Mouse (Mus musculus) intestine, embryonic 15.5 days (tissue): ENCODE results near the gene Pcsk6. TPM values are rescaled to one million over a fixed set of nuclear protein-coding genes. Genes with fewer than 3 reads are reported as not detected.
"Not testable (repeated sequence)": the region's sequence is repeated elsewhere in the genome, so short reads cannot be mapped to it uniquely, and the experiment has no call there.

Experiments used
- ATAC-seq: fragments of 200-750 bp; cut with Nextera tagmentation; 2 replicates; pipeline ENCODE4 v1.8.0; 2017; ENCODE audit warnings: moderate TSS enrichment, moderate library complexity
- H3K27ac ChIP-seq: fragments of 300-500 bp; sonication (generic); 2 replicates; pipeline ENCODE4 v1.5.1; 2015; ENCODE audit warnings: mild to moderate bottlenecking, inconsistent platforms
- H3K27me3 ChIP-seq: fragments of 300-500 bp; sonication (generic); replicated peaks from 2 replicates; pipeline ENCODE4 v1.6.1; 2015; ENCODE audit warnings: inconsistent platforms
- H3K36me3 ChIP-seq: fragments of 300-500 bp; sonication (generic); 2 replicates; pipeline ENCODE4 v1.6.1; 2015; ENCODE audit warnings: inconsistent platforms
- H3K4me1 ChIP-seq: fragments of 300-500 bp; sonication (generic); replicated peaks from 2 replicates; pipeline ENCODE4 v1.6.1; 2015; ENCODE audit warnings: inconsistent platforms
- H3K4me2 ChIP-seq: fragments of 300-500 bp; sonication (generic); replicated peaks from 2 replicates; pipeline ENCODE4 v1.6.1; 2015; ENCODE audit warnings: mild to moderate bottlenecking, inconsistent platforms
- H3K4me3 ChIP-seq: fragments of 300-500 bp; sonication (generic); replicated peaks from 2 replicates; pipeline ENCODE4 v1.5.1; 2015; ENCODE audit warnings: inconsistent platforms
- H3K9ac ChIP-seq: fragments of 300-500 bp; sonication (generic); 2 replicates; pipeline ENCODE4 v1.6.1; 2015; ENCODE audit warnings: inconsistent platforms
- H3K9me3 ChIP-seq: fragments of 300-500 bp; sonication (generic); 2 replicates; pipeline ENCODE4 v1.6.1; 2016; ENCODE audit warnings: inconsistent platforms
- WGBS: fragments of 180-500 bp; shearing (Covaris S2); methylation state at CpG from one replicate; pipeline ENCODE4 v1.1.7; 2015; 5-methylcytosine and 5-hydroxymethylcytosine counted together
- polyA plus RNA-seq: library from polyadenylated mRNA; unstranded; fragments of >200 nt; fragmentation: Nextera tagmentation; extraction: Ambion mirVana; gene quantifications from 2 replicates; pipeline ENCODE4 v1.2.1, GENCODE M21; 2015

The Pcsk6 gene
- polyA plus RNA-seq, 1 experiment from 2014 or later: 2.6 TPM

GRCm38 (mm10) chr7:66048446-66049230, 187.1 kb downstream of the Pcsk6 start:
- Histone ChIP-seq H3K36me3 (no peaks in the 10 kb centered on the region), H3K9ac (no peak overlapping the region), H3K27me3 (0 out of 2 replicates have a peak, but pooled peaks cover 4% of the 10 kb centered on the region), H3K27ac (no peak overlapping the region), H3K4me1 (no peaks in the 10 kb centered on the region), H3K9me3 (no peaks in the 10 kb centered on the region), H3K4me3 (no peak overlapping the region), H3K4me2 (no peak overlapping the region)
- WGBS: 82% methylated on average over 12 of the region's 12 CpGs
- ATAC-seq: no peak

GRCm38 (mm10) chr7:66053946-66054483, 192.5 kb downstream of the Pcsk6 start:
- H3K27ac ChIP-seq: no peak overlapping the region
- H3K27me3 ChIP-seq: no peaks in the 10 kb centered on the region
- no peak for ATAC-seq
- H3K9ac ChIP-seq: no peak overlapping the region
- H3K4me2 ChIP-seq: no peak overlapping the region
- H3K36me3 ChIP-seq: no peaks in the 10 kb centered on the region
- no peak overlapping the region for H3K4me3 ChIP-seq
- 85% methylated on average over 4 of the region's 4 CpGs for WGBS
- H3K4me1 ChIP-seq: no peaks in the 10 kb centered on the region
- no peaks in the 10 kb centered on the region for H3K9me3 ChIP-seq

GRCm38 (mm10) chr7:66055356-66055755, 193.8 kb downstream of the Pcsk6 start:
- H3K9ac ChIP-seq: not testable (repeated sequence)
- WGBS: 10% methylated on average over 2 of the region's 2 CpGs

GRCm38 (mm10) chr7:66058703-66059102, 197.2 kb downstream of the Pcsk6 start, which contains the start of gene Snrpa1:
Gene Snrpa1, plus strand, starts transcription at chr7:66059003.
- WGBS: 74% methylated on average over 1 of the region's 1 CpGs
- peak within 1 kb of the TSS; percentile 70; the same call in 1 of the 2 replicates for H3K9ac ChIP-seq
- no peak within 1 kb of the TSS for H3K27ac ChIP-seq
- no peaks in the 10 kb centered on the region for H3K27me3 ChIP-seq
- H3K4me3 ChIP-seq: peak within 1 kb of the TSS; percentile 70
- H3K36me3 ChIP-seq: no peaks in the 10 kb centered on the region
- H3K9me3 ChIP-seq: no peaks in the 10 kb centered on the region
- H3K4me2 ChIP-seq: peak within 1 kb of the TSS; percentile 79
- no peak for ATAC-seq
- H3K4me1 ChIP-seq: peaks cover 10% of the 10 kb centered on the region

More at GRCm38 (mm10) chr7:66055356-66055755, 193.8 kb downstream of the Pcsk6 start:
- H3K36me3 ChIP-seq, ATAC-seq, H3K4me2 ChIP-seq, H3K4me1 ChIP-seq, H3K27ac ChIP-seq, H3K27me3 ChIP-seq, H3K4me3 ChIP-seq, H3K9me3 ChIP-seq: not testable (repeated sequence)

GRCm38 (mm10) chr7:66060066-66060956, 198.8 kb downstream of the Pcsk6 start:
- 1% methylated on average over 64 of the region's 64 CpGs for WGBS

GRCm38 (mm10) chr7:66061057-66061456, 199.5 kb downstream of the Pcsk6 start:
- peak; percentile 24 for ATAC-seq
- 1% methylated on average over 14 of the region's 14 CpGs for WGBS
- Histone ChIP-seq H3K4me1 (peaks cover 10% of the 10 kb centered on the region), H3K4me2 (peak overlapping the region; percentile 79), H3K27me3 (no peaks in the 10 kb centered on the region), H3K9me3 (no peaks in the 10 kb centered on the region), H3K27ac (no peak overlapping the region), H3K36me3 (peaks cover 4% of the 10 kb centered on the region; the same call in 1 of the 2 replicates), H3K4me3 (peak overlapping the region; percentile 70), H3K9ac (peak overlapping the region; percentile 70)

More at GRCm38 (mm10) chr7:66060066-66060956, 198.8 kb downstream of the Pcsk6 start:
- H3K9me3 ChIP-seq: no peaks in the 10 kb centered on the region
- peaks cover 10% of the 10 kb centered on the region for H3K4me1 ChIP-seq
- peak overlapping the region; percentile 79 for H3K4me2 ChIP-seq
- H3K36me3 ChIP-seq: 0 out of 2 replicates have a peak, but pooled peaks cover 2% of the 10 kb centered on the region
- ATAC-seq: peak; percentile 96
- peak overlapping the region; percentile 70 for H3K9ac ChIP-seq
- peak overlapping the region; percentile 73 for H3K27ac ChIP-seq
- H3K27me3 ChIP-seq: no peaks in the 10 kb centered on the region
- peak overlapping the region; percentile 70 for H3K4me3 ChIP-seq

GRCm38 (mm10) chr7:66076411-66076810, 214.9 kb downstream of the Pcsk6 start:
- no peak for ATAC-seq
- H3K9me3 ChIP-seq: no peaks in the 10 kb centered on the region

GRCm38 (mm10) chr7:66079364-66080230, 218.1 kb downstream of the Pcsk6 start, which contains the start of gene Selenos:
Gene Selenos, plus strand, starts transcription at chr7:66079649.
- H3K36me3 ChIP-seq: peaks cover 16% of the 10 kb centered on the region
- ATAC-seq: peak; percentile 100
- peak within 1 kb of the TSS; percentile 57 for H3K27ac ChIP-seq
- peaks cover 18% of the 10 kb centered on the region for H3K4me1 ChIP-seq
- H3K4me2 ChIP-seq: peak within 1 kb of the TSS; percentile 76
- H3K9me3 ChIP-seq: no peaks in the 10 kb centered on the region
- H3K4me3 ChIP-seq: peak within 1 kb of the TSS; percentile 76
- H3K27me3 ChIP-seq: no peaks in the 10 kb centered on the region
- H3K9ac ChIP-seq: peak within 1 kb of the TSS; percentile 76
- under 1% methylated on average over 65 of the region's 65 CpGs for WGBS

More at GRCm38 (mm10) chr7:66076411-66076810, 214.9 kb downstream of the Pcsk6 start:
- Histone ChIP-seq H3K27ac (no peak overlapping the region), H3K4me1 (peaks cover 9% of the 10 kb centered on the region; the same call in 1 of the 2 replicates), H3K4me3 (no peak overlapping the region), H3K27me3 (no peaks in the 10 kb centered on the region), H3K36me3 (peaks cover 22% of the 10 kb centered on the region), H3K4me2 (no peak overlapping the region), H3K9ac (no peak overlapping the region)
- WGBS: 63% methylated on average over 2 of the region's 2 CpGs

- whole genome bisulfite sequencing: 39% methylated on average over 5 of the region's 5 CpGs
- Histone ChIP-seq H3K9ac (peak overlapping the region; percentile 76), H3K4me2 (peak overlapping the region; percentile 76), H3K36me3 (peaks cover 12% of the 10 kb centered on the region), H3K9me3 (no peaks in the 10 kb centered on the region), H3K4me1 (peaks cover 18% of the 10 kb centered on the region), H3K27ac (no peak overlapping the region), H3K4me3 (peak overlapping the region; percentile 76), H3K27me3 (no peaks in the 10 kb centered on the region)
- ATAC-seq: no peak
Measured at GRCm38 (mm10) chr7:66080231-66080613, 218.7 kb downstream of the Pcsk6 start.

- peaks cover 14% of the 10 kb centered on the region for H3K4me1 ChIP-seq
- H3K36me3 ChIP-seq: peaks cover 38% of the 10 kb centered on the region
- no peak for ATAC-seq
- H3K4me3 ChIP-seq: no peak overlapping the region
- no peak overlapping the region for H3K27ac ChIP-seq
- H3K9ac ChIP-seq: no peak overlapping the region
- H3K4me2 ChIP-seq: no peak overlapping the region
- H3K27me3 ChIP-seq: no peaks in the 10 kb centered on the region
- WGBS: 93% methylated on average over 6 of the region's 6 CpGs
- H3K9me3 ChIP-seq: no peaks in the 10 kb centered on the region
Measured at GRCm38 (mm10) chr7:66083757-66084156, 222.2 kb downstream of the Pcsk6 start.

GRCm38 (mm10) chr7:66084546-66084945, 223.0 kb downstream of the Pcsk6 start:
- no peaks in the 10 kb centered on the region for H3K27me3 ChIP-seq
- no peak overlapping the region for H3K4me3 ChIP-seq
- H3K27ac ChIP-seq: no peak overlapping the region
- peaks cover 14% of the 10 kb centered on the region for H3K4me1 ChIP-seq
- H3K9ac ChIP-seq: no peak overlapping the region
- 82% methylated on average over 7 of the region's 7 CpGs for WGBS
- H3K9me3 ChIP-seq: no peaks in the 10 kb centered on the region
- H3K4me2 ChIP-seq: no peak overlapping the region
- ATAC-seq: no peak
- H3K36me3 ChIP-seq: peaks cover 43% of the 10 kb centered on the region
